Mouse (Mus musculus) forebrain, embryonic 12.5 days (tissue): Measurements from ENCODE around the gene Kcnc4. TPM values are rescaled to one million over a fixed set of nuclear protein-coding genes. Genes with fewer than 3 reads are reported as not detected.

Experiments used
- ATAC-seq: fragments of 200-750 bp; cut with Nextera tagmentation; 2 replicates; pipeline ENCODE4 v1.8.0; 2017; ENCODE audit warnings: moderate TSS enrichment; ENCODE audit not compliant: low FRiP score
- H3K27ac ChIP-seq: fragments of 300-500 bp; sonication (generic); 2 replicates; pipeline ENCODE4 v1.5.1; 2016; ENCODE audit warnings: mild to moderate bottlenecking
- H3K27me3 ChIP-seq: fragments of 300-500 bp; sonication (generic); 2 replicates; pipeline ENCODE4 v1.6.1; 2016; ENCODE audit warnings: mild to moderate bottlenecking
- H3K36me3 ChIP-seq: fragments of 300-500 bp; sonication (generic); replicated peaks from 2 replicates; pipeline ENCODE4 v1.6.1; 2016; ENCODE audit warnings: mild to moderate bottlenecking
- H3K4me1 ChIP-seq: fragments of 300-500 bp; sonication (generic); 2 replicates; pipeline ENCODE4 v1.6.1; 2016
- H3K4me2 ChIP-seq: fragments of 300-500 bp; sonication (generic); 2 replicates; pipeline ENCODE4 v1.6.1; 2016; ENCODE audit warnings: mild to moderate bottlenecking, moderate library complexity
- H3K4me3 ChIP-seq: fragments of 300-500 bp; sonication (generic); replicated peaks from 2 replicates; pipeline ENCODE4 v1.5.1; 2016; ENCODE audit warnings: mild to moderate bottlenecking
- H3K9ac ChIP-seq: fragments of 300-500 bp; sonication (generic); 2 replicates; pipeline ENCODE4 v1.6.1; 2016; ENCODE audit warnings: mild to moderate bottlenecking
- H3K9me3 ChIP-seq: fragments of 300-500 bp; sonication (generic); 2 replicates; pipeline ENCODE4 v1.6.1; 2016
- WGBS: fragments of 180-500 bp; shearing (Covaris S2); methylation state at CpG from one replicate; pipeline ENCODE4 v1.1.7; 2016; 5-methylcytosine and 5-hydroxymethylcytosine counted together
- polyA plus RNA-seq: library from polyadenylated mRNA; unstranded; fragments of >200 nt; fragmentation: Nextera tagmentation; extraction: Ambion mirVana; gene quantifications from 2 replicates; pipeline ENCODE4 v1.2.1, GENCODE M21; 2016

Kcnc4 gene
- polyA plus RNA-seq, 1 experiment from 2014 or later: 0.47 TPM

DNA sequence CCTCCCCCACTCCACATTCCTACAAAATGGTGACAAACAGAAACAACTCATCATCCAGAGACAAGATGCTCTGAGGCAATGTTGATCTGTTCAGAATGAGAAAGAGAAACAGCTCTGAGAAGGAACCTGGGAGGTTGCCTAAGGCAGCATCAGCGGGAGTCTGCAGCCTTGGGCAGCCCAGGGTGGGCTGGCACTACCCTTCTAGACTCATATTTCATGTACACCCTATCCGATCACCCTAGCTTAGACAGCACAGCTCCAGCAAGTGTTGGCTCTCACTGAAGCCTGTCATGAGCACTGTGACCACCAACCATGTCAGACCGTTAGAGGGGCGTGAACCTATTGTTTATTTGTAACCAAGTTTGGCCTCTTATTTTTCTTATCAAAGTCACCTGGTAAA lies 5.1 kb downstream of the Kcnc4 start:
- Histone ChIP-seq H3K4me1 (peaks cover 21% of the 10 kb centered on the region), H3K9ac (no peak overlapping the region), H3K27me3 (peaks cover 59% of the 10 kb centered on the region), H3K9me3 (no peaks in the 10 kb centered on the region), H3K27ac (no peak overlapping the region), H3K4me3 (no peak overlapping the region), H3K4me2 (no peak overlapping the region), H3K36me3 (no peaks in the 10 kb centered on the region)
- no peak for ATAC-seq
- 82% methylated on average over 4 of the region's 4 CpGs for WGBS

DNA sequence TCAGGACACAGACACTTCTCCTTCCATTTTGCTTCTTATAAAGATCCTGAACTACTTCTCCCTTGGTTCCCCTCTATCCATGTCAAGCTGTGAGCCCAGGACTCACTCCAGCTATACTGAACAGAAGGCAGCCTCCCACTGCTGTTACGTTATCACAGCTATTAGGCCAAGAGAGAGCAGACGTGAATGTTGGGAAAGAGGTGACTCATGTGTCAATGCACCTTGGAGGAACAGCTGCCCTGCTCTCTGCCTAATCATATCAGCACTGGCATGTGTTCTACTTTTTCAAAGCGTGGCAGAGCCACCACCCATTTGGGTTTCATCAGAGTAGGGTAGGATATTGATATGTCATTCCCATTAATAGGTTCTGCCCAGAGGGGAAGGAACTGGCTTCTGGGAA lies 12.5 kb downstream of the Kcnc4 start:
- Histone ChIP-seq H3K27ac (no peak overlapping the region), H3K9ac (no peak overlapping the region), H3K27me3 (0 out of 2 replicates have a peak, but pooled peaks cover 6% of the 10 kb centered on the region), H3K9me3 (no peaks in the 10 kb centered on the region), H3K4me1 (peaks cover 7% of the 10 kb centered on the region; the same call in 1 of the 2 replicates), H3K4me2 (no peak overlapping the region), H3K36me3 (no peaks in the 10 kb centered on the region), H3K4me3 (no peak overlapping the region)
- WGBS: 86% methylated on average over 3 of the region's 3 CpGs
- no peak for ATAC-seq

DNA sequence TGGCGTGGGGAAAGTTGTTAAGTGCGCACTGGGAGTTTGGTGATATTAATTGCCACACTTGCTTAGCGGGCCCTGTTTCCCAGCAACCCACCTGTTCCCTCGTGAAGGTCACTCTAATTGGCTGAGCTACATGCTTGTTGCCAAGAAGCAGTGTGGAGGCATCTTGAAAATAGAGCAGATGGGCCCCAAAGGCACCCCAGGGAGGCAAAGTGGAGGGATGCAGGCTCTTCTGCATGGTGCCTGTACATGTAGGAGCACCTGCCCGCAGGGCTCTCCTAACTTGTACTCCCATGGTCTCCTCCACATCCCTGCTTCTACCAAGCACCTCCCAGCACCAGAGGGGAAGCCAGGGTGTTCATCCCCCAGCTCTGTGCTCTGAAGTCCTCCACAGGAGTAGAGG lies 15.5 kb downstream of the Kcnc4 start:
- no peak overlapping the region for H3K9ac ChIP-seq
- H3K9me3 ChIP-seq: no peaks in the 10 kb centered on the region
- H3K27me3 ChIP-seq: 0 out of 2 replicates have a peak, but pooled peaks cover 6% of the 10 kb centered on the region
- no peak overlapping the region for H3K27ac ChIP-seq
- no peak overlapping the region for H3K4me2 ChIP-seq
- H3K4me3 ChIP-seq: no peak overlapping the region
- no peak for ATAC-seq
- peaks cover 2% of the 10 kb centered on the region; the same call in 1 of the 2 replicates for H3K4me1 ChIP-seq
- WGBS: 75% methylated on average over 5 of the region's 5 CpGs
- H3K36me3 ChIP-seq: no peaks in the 10 kb centered on the region

DNA sequence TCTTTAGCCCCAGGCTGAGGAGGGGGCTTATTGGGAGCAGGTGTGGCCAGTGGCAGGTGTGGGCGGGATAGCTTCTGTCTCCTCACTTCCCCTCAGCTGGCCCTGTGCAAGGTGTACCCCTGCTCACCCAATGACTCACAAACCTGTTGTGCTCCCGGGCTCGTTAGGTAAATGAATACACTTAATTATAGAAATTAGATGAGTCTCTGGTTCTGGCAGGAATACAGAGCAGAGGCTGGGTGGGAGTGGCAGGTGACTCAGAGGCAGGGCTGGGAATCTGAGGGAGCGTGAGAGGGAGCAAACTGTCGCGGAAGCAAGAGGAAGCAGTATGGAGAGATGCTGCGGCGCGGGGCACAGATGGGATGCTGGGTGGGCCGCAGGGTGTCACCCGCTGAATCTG lies 17.2 kb downstream of the Kcnc4 start:
- Histone ChIP-seq H3K36me3 (no peaks in the 10 kb centered on the region), H3K4me1 (peaks cover 2% of the 10 kb centered on the region; the same call in 1 of the 2 replicates), H3K9ac (no peak overlapping the region), H3K27me3 (0 out of 2 replicates have a peak, but pooled peaks cover 6% of the 10 kb centered on the region), H3K4me3 (no peak overlapping the region), H3K4me2 (no peak overlapping the region), H3K9me3 (no peaks in the 10 kb centered on the region), H3K27ac (no peak overlapping the region)
- WGBS: 78% methylated on average over 11 of the region's 11 CpGs
- no peak for ATAC-seq

DNA sequence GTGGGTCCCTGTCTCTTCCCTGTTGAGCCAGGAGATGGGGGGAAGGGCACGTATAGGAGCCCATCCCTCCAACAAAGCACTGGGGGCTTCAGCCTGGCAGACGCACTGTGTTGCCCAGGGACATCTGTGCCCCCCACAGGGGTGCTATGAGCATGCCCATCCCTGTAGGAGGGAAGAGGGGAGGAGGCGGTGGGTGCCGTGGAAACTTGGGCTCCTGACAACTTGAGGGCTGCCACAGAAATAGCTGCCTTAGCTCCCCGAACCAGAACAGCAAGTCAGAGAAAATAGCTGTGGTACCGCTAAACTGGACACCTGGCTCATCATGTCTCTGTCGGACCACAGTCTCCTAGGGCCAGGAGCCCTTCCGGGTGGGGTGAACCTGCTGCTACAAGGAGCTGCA lies 18.0 kb downstream of the Kcnc4 start:
- whole genome bisulfite sequencing: 84% methylated on average over 8 of the region's 8 CpGs
- H3K27me3 ChIP-seq: 0 out of 2 replicates have a peak, but pooled peaks cover 6% of the 10 kb centered on the region
- no peak overlapping the region for H3K4me3 ChIP-seq
- H3K9ac ChIP-seq: no peak overlapping the region
- no peaks in the 10 kb centered on the region for H3K9me3 ChIP-seq
- peaks cover 2% of the 10 kb centered on the region; the same call in 1 of the 2 replicates for H3K4me1 ChIP-seq
- no peak overlapping the region for H3K4me2 ChIP-seq
- H3K27ac ChIP-seq: no peak overlapping the region
- H3K36me3 ChIP-seq: no peaks in the 10 kb centered on the region
- no peak for ATAC-seq

DNA sequence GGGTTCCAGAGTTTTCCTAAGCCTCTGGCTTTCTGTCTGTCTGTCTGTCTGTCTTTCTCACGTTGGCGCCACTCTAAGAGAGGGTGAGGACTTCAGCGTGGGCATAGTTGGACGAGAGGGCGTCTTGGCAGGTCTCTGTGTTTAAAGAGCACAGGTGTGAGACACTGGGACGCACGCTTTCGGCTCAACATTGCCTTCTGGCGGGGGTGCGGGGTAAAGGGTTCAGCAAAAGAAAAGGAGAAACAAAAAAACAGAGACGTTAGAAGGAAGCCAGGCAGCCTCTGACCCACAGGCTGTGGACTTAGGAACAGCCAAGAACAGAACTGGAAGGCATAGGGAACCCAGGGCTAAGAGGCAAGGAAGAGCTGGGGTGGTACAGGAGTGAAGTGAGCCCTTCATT lies 20.1 kb downstream of the Kcnc4 start:
- Histone ChIP-seq H3K9me3 (no peaks in the 10 kb centered on the region), H3K27ac (no peak overlapping the region), H3K4me2 (no peak overlapping the region), H3K9ac (no peak overlapping the region), H3K4me3 (no peak overlapping the region), H3K27me3 (no peaks in the 10 kb centered on the region), H3K36me3 (no peaks in the 10 kb centered on the region), H3K4me1 (peaks cover 2% of the 10 kb centered on the region)
- 82% methylated on average over 11 of the region's 11 CpGs for WGBS
- no peak for ATAC-seq

DNA sequence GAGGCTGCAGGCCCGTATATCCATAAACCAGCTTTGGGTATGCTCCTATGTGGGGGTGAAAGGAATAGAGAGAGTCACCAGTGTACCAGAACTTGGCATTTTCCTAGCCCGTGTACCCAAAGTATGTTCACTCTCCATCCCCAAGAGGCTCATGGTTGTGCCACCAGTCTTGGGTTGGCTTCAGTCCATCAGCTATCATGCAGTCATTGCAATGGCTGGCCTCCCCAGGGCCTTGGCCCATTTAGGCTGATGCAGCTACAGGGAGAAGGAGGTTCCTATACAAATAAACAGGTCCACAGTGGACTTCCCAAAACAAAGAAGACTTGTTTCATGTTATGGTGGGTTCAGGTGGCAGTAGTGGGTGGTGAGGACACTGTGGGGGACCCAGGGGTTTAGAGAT lies 21.7 kb downstream of the Kcnc4 start:
- no peak overlapping the region for H3K4me2 ChIP-seq
- no peaks in the 10 kb centered on the region for H3K9me3 ChIP-seq
- peaks cover 2% of the 10 kb centered on the region for H3K4me1 ChIP-seq
- H3K4me3 ChIP-seq: no peak overlapping the region
- no peaks in the 10 kb centered on the region for H3K36me3 ChIP-seq
- 88% methylated on average over 2 of the region's 2 CpGs for WGBS
- H3K27me3 ChIP-seq: no peaks in the 10 kb centered on the region
- H3K9ac ChIP-seq: no peak overlapping the region
- no peak overlapping the region for H3K27ac ChIP-seq
- no peak for ATAC-seq

DNA sequence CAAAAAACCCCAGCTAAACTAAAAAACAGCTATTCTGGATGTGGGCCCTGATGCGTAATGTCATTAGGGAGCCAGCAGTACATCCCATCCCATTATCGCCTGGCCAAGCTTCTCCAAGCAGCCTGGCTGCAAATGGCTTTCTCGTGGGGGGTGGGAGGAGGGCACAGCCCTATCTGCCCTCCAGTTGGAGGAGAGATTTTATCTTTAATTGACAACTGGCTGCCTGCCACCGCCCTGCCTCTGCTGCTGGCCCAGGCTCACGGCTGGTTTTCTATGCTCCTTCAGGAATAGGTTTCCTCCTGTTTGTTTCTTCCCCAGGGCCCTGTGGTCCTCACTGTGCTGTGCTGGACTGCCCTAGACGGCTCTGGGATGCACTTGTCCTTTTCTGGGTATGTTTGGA lies 22.9 kb downstream of the Kcnc4 start:
- Histone ChIP-seq H3K4me2 (no peak overlapping the region), H3K4me3 (no peak overlapping the region), H3K9me3 (no peaks in the 10 kb centered on the region), H3K27ac (no peak overlapping the region), H3K27me3 (no peaks in the 10 kb centered on the region), H3K36me3 (no peaks in the 10 kb centered on the region), H3K4me1 (peaks cover 1% of the 10 kb centered on the region), H3K9ac (no peak overlapping the region)
- WGBS: 68% methylated on average over 6 of the region's 6 CpGs
- ATAC-seq: no peak

DNA sequence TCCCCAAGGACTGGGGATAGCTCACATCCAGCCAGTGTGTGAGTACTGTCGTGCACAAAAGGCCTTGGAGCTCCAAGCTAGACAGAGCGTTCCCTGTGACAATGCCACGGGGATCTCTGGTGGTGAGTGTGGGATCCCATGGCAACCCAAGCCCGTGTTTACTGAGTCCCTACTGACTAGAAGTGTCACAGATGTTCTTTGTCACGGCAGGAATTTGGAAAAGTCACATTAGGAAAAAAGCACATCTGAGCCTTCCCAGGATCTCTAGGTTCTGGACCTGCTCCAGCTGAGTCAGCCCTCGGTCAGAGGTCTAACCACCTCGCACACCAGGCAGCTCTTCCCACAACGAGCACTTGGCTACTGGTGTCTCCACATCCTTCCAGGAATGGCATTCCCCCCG lies 25.7 kb downstream of the Kcnc4 start:
- H3K27me3 ChIP-seq: no peaks in the 10 kb centered on the region
- no peak for ATAC-seq
- H3K4me2 ChIP-seq: no peak overlapping the region
- no peak overlapping the region for H3K4me3 ChIP-seq
- no peaks in the 10 kb centered on the region for H3K9me3 ChIP-seq
- no peak overlapping the region for H3K27ac ChIP-seq
- H3K4me1 ChIP-seq: peaks cover 5% of the 10 kb centered on the region
- no peaks in the 10 kb centered on the region for H3K36me3 ChIP-seq
- WGBS: 69% methylated on average over 9 of the region's 9 CpGs
- no peak overlapping the region for H3K9ac ChIP-seq

DNA sequence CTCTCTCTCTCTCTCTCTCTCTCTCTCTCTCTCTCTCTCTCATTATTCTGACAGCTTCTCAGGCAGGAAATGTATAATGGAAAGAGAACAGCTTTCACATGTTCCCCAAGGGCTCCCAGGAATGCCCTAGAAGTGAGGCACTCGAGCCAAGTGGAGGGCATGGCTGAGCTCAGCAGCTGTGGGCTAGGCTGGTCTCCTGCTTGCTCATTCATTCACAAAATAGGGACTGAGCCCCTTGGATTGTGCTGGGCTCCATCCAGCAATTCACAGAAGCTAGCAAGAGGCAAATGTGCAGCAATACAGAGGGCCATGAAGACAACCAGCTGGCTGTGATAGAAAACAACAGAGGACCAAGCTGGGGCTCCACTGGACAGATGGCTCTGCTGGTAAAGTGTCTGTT lies 28.1 kb downstream of the Kcnc4 start:
- no peak overlapping the region for H3K9ac ChIP-seq
- peak; percentile 77; the same call in 1 of the 2 replicates for ATAC-seq
- H3K36me3 ChIP-seq: no peaks in the 10 kb centered on the region
- H3K9me3 ChIP-seq: no peaks in the 10 kb centered on the region
- H3K4me3 ChIP-seq: no peak overlapping the region
- no peak overlapping the region for H3K4me2 ChIP-seq
- 29% methylated on average over 1 of the region's 1 CpGs for WGBS
- H3K27ac ChIP-seq: no peak overlapping the region
- H3K27me3 ChIP-seq: 0 out of 2 replicates have a peak, but pooled peaks cover 3% of the 10 kb centered on the region
- H3K4me1 ChIP-seq: peaks cover 5% of the 10 kb centered on the region

DNA sequence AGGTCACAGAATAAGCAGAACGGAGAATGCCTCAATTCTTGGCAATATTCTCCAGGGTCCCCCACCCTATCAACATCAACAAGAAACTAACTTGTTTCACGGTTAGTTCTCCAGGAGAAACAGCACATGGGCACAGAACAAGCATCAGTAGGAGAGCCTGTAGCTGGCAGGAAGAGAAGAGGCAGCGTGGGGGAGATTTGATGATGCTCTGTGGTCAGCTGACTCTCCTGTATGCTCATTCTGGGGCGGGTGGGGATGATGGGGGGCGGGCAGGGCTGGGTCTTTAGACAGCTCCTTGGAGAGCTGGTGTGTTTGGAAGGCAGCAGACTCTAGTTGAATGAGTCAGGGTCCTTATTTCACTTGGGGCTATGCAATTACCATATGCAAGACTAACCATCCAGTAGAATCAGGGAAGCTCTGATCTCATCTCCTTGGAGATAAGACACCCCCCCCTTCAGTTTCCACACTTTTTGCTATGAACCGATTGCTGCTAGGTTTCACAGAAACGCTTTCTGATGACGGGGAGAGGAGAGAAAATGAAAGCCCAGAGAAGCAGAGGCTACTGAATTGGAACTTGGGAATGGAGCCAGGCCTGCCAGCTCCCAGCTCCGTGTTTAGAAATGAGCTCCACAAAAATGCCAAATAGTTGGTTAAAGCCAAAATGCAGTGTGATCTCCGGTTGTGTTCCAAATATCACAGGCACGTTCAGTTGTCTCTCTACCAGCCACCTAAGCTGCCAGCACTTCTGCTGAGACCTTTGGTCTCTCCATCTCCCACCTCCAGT lies 34.9 kb downstream of the Kcnc4 start:
- Histone ChIP-seq H3K36me3 (no peaks in the 10 kb centered on the region), H3K4me1 (no peaks in the 10 kb centered on the region), H3K9me3 (no peaks in the 10 kb centered on the region), H3K27ac (no peak overlapping the region), H3K4me3 (no peak overlapping the region), H3K9ac (no peak overlapping the region), H3K27me3 (0 out of 2 replicates have a peak, but pooled peaks cover 3% of the 10 kb centered on the region), H3K4me2 (no peak overlapping the region)
- WGBS: 78% methylated on average over 11 of the region's 11 CpGs
- no peak for ATAC-seq

DNA sequence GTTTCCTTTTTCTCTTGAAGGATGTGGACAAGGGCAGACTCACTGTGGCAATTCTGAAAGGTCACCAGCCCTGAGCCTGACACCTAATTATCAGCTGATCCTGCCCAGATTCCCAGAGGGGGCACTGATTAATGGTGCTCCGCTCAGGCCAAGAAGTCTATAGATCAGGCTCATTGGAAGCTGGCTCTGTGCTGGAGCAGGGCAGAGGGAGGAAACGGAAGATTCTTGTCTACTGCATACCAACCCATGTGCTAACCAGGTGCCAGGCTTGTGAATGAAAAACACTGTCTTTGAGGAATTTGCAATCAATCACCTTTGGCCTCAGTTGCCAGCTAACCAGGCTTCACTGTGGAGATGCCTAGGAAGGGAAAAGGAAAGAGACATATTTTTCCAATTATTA lies 39.2 kb downstream of the Kcnc4 start:
- no peak for ATAC-seq
- no peaks in the 10 kb centered on the region for H3K4me1 ChIP-seq
- WGBS: 74% methylated on average over 2 of the region's 2 CpGs
- H3K9me3 ChIP-seq: no peaks in the 10 kb centered on the region
- no peak overlapping the region for H3K4me2 ChIP-seq
- no peak overlapping the region for H3K9ac ChIP-seq
- no peak overlapping the region for H3K4me3 ChIP-seq
- H3K36me3 ChIP-seq: no peaks in the 10 kb centered on the region
- no peaks in the 10 kb centered on the region for H3K27me3 ChIP-seq
- no peak overlapping the region for H3K27ac ChIP-seq

DNA sequence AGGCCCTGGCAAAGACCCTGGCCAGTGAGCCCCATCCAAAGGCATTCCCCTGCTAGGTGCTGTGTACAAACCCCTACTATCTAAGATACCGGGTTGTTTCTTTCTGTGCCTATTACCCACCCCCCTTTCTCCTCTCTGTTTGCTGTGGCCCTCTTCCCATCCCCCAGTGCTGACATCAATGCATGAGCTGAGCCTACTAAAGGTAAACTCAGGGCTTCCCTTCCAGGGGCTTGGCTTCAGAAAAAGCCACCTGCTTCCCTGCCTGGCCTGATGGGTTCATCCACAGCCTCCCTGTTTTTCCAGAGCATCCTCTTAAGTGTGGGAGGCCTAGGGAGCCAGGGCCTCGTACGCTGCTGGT lies 42.1 kb downstream of the Kcnc4 start:
- no peak overlapping the region for H3K9ac ChIP-seq
- no peak for ATAC-seq
- peaks cover 10% of the 10 kb centered on the region for H3K4me1 ChIP-seq

More for the DNA sequence above, 42.1 kb downstream of the Kcnc4 start:
- 78% methylated on average over 3 of the region's 3 CpGs for WGBS
- no peaks in the 10 kb centered on the region for H3K36me3 ChIP-seq
- no peak overlapping the region for H3K27ac ChIP-seq
- H3K4me2 ChIP-seq: no peak overlapping the region
- no peaks in the 10 kb centered on the region for H3K9me3 ChIP-seq
- H3K4me3 ChIP-seq: no peak overlapping the region
- no peaks in the 10 kb centered on the region; the same call in 1 of the 2 replicates for H3K27me3 ChIP-seq
